Mouse (Mus musculus): ENCODE results near the gene Gm49396.

Gene Gm49396

GRCm38 (mm10) chr7:30553021-30553589 is 10.0 kb upstream of the Gm49396 start:
- peak; percentile 64 for DNase-seq

- DNase-seq, result no peak
These were observed 9.1 kb upstream of the Gm49396 start for GRCm38 (mm10) chr7:30553810-30554584.

DNA sequence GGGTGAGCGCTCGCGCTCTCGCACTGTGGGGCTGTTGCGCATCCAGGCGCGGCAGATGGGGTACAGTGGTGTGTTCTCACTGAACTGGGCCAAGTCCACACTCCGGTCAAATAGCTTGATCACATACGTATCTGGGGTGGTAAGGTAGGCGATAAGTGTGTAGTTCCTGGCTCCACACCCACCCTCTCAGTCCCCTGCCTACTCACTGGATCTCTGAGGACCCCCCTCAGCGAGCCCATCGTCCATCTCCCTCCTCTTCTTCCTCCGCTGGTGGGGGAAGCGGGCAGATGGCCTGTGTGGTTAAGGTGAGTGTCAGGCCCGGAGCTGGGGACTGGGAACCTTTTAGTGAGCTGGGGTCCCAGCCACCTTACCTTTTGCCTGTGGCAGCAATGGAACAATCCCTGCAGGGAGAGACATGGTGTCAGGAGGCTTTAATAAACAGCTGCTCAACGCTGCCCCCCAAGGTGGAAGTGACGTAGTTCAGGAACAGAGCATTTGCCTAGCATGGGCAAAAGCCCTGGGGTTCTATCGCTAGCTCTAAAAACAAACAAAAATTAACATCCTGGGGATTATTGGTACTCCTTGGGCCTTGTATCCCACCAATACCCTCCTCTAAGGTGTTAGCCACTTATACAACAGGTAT is 6.1 kb upstream of the Gm49396 start:
- peak; percentile 35 for DNase-seq

DNA sequence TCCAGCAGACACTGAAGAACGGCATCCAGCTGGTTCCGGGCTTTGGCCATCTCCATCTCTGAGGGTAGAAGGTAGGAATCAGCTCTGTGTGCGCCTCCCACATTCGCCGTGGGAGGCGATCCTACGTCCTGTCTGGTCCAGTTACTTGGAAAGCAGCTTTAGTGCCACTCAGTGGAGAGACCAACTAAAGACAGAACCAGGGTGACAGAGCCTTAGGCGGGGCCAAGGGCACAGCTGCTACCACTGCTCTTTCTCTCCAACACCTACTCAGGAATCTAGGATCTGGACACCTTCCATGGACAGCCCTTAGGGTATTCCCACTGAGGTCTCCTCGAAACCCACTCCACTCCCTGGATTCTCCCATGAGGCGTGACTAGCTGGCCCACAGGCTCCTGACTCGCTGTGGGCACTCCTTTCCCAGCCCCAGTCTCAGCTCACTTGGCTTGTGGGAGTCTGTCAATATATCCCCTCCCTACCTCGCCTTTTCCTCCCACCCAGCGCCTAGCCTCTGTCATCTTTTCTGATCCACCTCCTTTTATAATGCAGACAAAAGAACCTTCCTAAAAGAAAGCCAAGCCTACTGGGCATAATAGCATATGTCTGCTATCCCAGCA is 5.1 kb upstream of the Gm49396 start:
- no peak for DNase-seq

GRCm38 (mm10) chr7:30558656-30559442 is 4.3 kb upstream of the Gm49396 start:
- DNase-seq, result no peak

DNA sequence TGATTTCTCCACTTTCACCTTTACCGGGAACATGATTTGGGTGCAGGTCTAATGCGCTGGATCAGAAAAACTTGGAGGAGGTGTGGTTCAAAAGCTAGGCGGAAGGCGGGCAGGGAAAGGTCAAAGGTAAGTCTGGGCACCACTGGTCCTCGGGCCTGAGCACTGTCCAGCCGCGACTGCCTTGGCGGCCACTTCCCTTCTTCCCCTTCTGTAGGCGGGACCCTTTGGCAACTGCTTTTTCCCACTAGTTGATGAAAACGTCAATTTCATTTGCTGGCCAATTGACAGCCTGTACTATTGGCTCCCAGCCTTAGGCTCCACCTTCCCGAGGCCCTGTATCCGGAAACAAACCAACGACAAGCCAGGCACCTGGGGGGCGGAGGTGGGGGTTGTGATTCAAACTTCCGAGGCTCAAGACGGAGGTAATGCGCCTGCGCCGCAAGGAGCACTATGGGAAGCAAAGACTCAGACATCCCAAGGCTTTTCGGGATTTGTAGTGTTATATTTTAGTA is 3.6 kb upstream of the Gm49396 start, which contains the start of gene Lin37:
Gene Lin37, minus strand, starts transcription at position 396 of the 512 bp plus-strand sequence.
- peak; percentile 99 for DNase-seq

- DNase-seq, result no peak
These were observed 2.8 kb upstream of the Gm49396 start for GRCm38 (mm10) chr7:30560296-30560695.

GRCm38 (mm10) chr7:30562526-30563116 is 523 bp upstream of the Gm49396 start:
- no peak for DNase-seq

GRCm38 (mm10) chr7:30563906-30564280 is 749 bp downstream of the Gm49396 start:
- DNase-seq, result no peak

GRCm38 (mm10) chr7:30564970-30565571 is 1.9 kb downstream of the Gm49396 start, which contains the start of gene Igflr1:
Gene Igflr1 (plus strand): TSS chr7:30565427.
- no peak for DNase-seq

GRCm38 (mm10) chr7:30566033-30566432 is 2.9 kb downstream of the Gm49396 start:
- DNase-seq, result no peak

GRCm38 (mm10) chr7:30567555-30567954 is 4.4 kb downstream of the Gm49396 start:
- no peak for DNase-seq

GRCm38 (mm10) chr7:30572389-30572788 is 9.2 kb downstream of the Gm49396 start:
- no peak for DNase-seq

- DNase-seq, result no peak
These were observed 9.8 kb downstream of the Gm49396 start for GRCm38 (mm10) chr7:30572969-30573368.

- no peak for DNase-seq
These were observed 16.8 kb downstream of the Gm49396 start for GRCm38 (mm10) chr7:30579950-30580349.

DNA sequence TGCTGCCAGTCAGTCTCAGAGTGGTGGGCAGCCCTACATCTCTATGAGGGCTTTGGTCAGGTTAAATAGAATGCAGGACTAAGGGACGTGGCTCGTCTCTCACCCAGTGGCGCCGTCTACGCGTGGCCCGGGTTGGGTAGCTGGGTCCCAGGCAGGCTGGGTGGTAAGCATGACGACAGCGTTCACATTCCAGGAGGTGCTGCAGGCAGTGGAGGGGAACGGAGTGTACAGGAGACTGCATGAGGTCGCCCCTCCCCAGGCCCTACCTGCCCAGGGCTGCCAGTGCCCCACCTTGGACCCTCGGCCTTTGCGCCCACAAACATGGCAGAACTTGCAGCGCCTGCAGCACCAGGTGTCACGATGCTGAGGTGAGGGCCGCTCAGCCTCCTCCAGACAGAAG is 18.4 kb downstream of the Gm49396 start:
- no peak for DNase-seq

- DNase-seq, result no peak
These were observed 21.2 kb downstream of the Gm49396 start for GRCm38 (mm10) chr7:30584339-30584738.

- DNase-seq, result no peak
These were observed 22.0 kb downstream of the Gm49396 start for GRCm38 (mm10) chr7:30585170-30585569.

- no peak for DNase-seq
These were observed 23.4 kb downstream of the Gm49396 start for GRCm38 (mm10) chr7:30586455-30587020.

- DNase-seq, result peak; percentile 46
These were observed 24.9 kb downstream of the Gm49396 start for GRCm38 (mm10) chr7:30587842-30588667.

Data from retina, postnatal 1 day (tissue).